Mouse (Mus musculus) MEL-GATA-1-ER (cell line): ENCODE data around the gene Gpcpd1.

ENCODE experiments used
- DNase-seq: peaks from one replicate; pipeline ENCODE4 v3.0.0-alpha.2; 2012; ENCODE audit warnings: low read depth; ENCODE audit errors: extremely low read depth

Gpcpd1 gene

GRCm38 (mm10) chr2:132518021-132518901 lies 69.3 kb downstream of the Gpcpd1 start:
- DNase-seq, result no peak

DNA sequence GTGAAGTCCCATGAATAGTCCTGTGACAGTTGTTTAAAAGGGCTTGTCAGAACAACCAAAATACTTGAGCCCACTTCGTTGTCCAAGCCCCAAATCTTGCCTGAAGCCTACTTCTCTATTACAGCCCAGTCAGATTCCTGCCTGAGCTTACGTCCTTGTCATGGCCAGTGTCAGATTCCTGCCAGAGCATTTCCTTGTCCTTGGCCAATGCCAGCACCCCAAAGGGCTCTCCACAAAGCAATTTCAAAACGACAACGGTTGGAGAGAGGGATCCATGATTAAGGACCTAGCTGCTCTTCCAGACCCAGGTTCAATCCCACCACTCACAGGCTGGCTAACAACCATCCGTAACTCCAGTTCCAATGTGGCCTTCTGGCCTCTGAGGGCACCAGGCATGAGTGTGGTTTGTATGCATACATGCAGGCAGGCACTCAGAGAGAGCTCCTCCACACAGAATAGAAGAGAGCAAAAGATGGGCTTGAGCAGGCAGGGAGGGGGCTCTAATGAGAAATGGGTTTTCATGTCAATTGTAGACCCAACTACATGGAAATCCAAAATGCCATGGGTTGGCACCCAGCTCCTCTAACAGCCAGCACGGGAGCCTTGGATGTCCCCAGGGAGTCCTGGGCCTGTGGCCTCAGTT lies 70.2 kb downstream of the Gpcpd1 start:
- DNase-seq, result no peak

GRCm38 (mm10) chr2:132516130-132517030 lies 71.1 kb downstream of the Gpcpd1 start:
- peak; percentile 54 for DNase-seq

- DNase-seq, result no peak
Measured at GRCm38 (mm10) chr2:132515607-132516006, 71.9 kb downstream of the Gpcpd1 start.

- no peak for DNase-seq
Measured at GRCm38 (mm10) chr2:132515076-132515475, 72.5 kb downstream of the Gpcpd1 start.

DNA sequence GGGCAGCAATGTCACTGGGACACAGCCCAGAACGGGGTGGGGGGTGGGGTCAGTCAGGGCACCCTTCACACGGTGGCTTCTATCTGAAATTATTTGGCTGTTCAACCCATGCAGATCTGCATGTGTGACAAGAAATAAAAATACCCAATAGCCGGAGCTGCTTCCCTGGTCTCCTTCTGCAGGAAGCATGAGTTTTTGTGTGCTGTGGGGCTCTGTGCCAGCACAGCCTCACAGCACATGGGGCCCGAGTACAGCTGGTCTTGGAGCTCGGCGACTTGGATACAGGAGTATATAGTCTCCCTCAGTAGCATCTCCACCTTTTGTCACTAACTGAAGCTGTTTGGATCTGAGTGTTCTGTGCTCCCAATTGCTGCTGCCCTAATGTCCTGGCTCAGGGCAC lies 73.2 kb downstream of the Gpcpd1 start:
- no peak for DNase-seq

- DNase-seq, result no peak
Measured at GRCm38 (mm10) chr2:132513371-132514181, 74.0 kb downstream of the Gpcpd1 start.

DNA sequence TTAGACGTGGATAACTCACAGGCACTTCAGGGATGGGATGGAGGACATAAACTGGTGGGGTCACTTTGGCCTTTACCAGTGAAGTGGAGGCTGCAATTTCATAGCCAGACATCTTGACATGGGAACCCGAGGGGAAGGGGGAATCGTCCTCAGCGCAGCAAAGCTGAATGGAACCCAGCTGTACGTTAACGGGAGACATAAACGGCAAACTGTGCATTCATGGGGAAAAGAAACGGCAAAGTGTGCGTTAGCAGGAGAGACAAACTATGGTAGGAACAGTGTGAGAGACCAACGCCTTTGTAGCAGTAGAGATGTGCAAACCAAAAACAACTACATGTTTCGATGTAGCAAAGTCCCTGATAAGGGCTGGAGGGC lies 74.6 kb downstream of the Gpcpd1 start:
- peak; percentile 9 for DNase-seq

DNA sequence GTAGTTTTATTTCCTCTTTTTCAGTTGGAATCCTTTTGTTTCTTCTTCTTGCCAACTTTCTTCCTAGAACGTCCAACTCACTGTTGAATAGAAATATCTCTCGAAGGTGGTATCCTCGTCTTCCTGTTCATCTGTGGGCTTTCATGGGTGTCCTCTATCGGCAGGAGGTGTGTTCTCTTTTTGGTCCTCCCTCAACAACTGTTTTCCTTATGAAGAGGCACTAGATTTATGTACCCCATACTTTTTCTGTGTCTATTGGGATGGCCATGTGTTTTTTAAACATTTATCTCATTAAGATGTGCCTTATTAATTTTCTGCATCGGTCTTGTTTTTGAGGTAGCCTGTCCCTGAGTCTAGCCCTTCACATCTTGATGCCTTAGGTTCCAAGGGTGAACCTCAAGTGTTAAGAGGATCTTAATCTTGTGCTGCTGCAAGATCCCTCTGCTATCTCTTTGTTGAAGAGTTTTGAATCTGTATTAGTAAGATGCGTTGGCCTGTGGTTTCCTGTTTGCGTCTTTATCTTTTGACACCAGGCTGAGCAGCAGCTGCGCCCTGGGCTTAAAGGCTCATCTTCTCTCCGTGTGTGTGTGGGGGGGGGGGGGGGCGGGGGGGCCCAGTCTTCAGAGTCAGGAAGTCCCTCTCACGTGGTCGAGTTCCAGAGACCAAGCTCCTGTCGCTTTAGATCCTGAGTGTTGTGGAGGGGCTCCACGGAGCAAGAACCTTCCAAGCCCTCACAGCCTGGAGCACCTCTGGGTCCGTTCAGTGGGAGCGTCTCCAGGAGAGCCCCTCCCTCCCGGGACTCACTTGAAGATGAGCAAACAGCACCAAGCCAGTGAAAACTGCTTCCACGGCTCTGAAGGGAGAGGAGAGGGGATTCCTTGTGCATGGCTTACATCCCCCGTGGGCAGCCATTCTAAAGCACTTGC lies 75.2 kb downstream of the Gpcpd1 start:
- peak; percentile 94 for DNase-seq

DNA sequence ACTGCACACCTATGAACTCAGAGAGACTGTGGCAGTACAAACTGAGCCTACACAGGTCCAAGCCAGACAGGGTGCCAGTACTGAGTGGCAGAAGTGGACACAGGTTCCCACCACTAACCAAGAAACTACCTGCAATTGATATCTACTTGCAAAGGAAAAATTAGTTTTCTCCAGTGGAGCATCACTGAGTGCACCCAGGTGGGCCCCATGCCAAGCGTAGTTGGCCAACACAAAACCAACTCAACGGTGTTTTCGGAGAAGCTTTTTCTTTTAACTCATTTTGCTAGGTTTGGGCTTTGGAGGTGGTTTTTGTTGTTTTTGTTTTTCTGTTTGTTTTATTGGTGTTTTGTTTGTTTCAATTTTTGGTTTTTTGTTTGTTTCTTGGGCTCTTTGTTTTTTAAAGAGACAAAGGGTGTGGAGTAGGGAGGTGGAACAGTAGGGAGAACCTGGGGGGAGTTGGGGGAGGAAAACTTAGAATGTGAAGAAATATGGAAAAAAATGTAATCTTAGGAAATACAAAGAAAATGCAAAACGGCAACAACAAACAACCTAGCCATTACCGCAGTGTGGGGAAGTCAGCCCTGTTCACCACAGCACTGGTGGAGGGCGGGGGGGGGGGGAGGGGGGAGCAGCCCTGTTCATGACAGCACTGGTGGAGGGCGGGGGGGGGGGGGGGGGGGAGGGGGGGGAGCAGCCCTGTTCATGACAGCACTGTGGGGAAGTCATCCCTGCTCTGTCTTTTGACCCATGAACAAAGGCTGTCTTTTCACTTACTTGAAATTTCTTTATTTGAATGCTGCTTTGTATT lies 76.3 kb downstream of the Gpcpd1 start:
- no peak for DNase-seq

- no peak for DNase-seq
Measured at GRCm38 (mm10) chr2:132509714-132510113, 77.8 kb downstream of the Gpcpd1 start.

DNA sequence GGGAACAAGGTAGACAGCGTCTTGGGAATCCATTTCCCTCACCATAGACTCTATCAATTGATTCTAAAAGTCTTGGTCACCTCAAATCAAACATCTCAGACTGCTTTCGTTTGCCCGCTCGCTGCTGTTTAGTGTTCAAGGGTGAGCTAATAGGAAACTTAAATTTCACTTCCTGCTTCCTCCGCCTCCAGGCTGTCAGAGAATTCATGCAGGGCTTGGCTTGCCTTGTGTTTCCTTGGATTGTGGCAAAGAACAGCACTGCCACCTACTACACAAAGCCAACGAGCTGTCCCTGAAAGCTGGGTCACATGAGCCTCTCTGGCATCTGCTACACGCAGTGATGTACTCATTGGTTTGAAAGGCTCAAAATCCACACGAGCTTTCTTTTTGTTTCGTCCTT lies 78.3 kb downstream of the Gpcpd1 start:
- DNase-seq, result no peak

DNA sequence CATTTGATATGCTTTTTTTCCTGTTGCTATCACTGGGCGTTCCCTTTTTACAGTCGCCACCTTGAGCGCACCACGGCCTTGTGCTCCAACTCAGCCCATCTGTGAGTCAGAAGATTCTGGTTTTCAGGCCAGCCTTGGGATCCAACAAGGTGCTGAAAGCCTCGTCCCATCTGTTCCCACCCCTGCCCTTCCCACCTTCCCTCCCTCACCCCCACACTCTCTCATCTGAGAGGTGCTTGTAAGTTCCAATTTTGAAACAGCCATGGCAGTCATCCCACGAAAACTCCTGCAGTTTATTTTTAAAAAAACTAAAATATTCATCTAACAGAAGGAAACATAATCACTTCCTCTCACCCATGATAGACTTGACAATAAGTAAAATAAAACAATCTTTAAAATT lies 80.0 kb downstream of the Gpcpd1 start:
- no peak for DNase-seq

DNA sequence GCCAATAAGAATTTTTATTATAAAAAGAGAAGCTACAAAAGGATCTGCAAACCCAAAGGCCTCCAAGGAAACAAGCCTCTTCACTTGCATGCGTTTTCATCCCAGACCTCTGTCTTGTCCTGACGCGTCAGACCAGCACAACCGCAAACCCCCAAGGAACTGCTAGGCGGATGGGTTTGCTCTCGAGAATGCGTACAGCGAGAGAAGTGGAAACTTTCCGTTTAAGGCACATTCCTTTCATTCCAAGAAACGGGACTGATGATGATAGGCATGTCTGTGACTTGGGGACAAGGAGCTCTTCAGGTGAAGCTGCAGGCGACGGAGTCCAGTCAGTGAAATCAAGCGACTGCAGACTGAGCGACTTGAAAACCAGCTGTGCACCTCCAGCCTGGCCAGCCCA lies 80.4 kb downstream of the Gpcpd1 start:
- DNase-seq, result no peak

DNA sequence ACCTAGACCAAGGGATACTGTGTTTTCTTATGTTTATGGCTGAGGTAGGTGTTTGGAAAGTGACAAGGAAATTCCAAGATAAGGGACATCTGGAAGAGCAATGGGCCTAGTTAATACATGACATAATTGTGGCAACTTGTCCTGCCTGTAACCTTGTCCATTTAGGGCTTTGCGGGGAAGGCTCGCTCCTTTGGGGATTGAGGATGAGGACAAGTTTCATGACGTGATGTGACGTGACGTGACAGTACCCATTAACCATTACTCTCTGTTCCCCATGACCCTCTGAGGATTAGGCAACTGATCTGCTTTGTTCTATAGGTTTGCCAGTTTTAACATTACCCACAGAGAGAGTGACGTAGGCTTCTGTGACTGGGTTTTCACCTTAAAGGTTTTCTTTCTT lies 81.7 kb downstream of the Gpcpd1 start:
- no peak for DNase-seq

DNA sequence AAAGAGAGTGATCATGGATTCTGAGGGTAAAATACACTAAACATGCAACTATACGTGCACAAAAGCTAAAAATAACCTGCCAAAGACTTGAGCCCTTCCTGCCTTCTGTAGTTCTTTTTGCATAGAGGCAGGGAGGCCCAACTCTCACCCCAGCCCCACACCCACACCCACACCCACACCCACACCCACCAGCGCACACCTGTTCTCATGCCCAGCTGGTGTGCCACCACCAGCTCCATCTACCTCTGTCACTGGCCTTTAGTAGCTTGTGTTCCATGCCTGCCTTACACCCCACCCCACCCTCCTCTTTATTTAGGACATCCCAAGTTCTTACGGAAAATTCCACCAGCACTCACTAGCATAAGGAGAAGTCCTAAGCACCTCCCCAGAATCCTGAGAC lies 89.2 kb downstream of the Gpcpd1 start:
- DNase-seq, result no peak

DNA sequence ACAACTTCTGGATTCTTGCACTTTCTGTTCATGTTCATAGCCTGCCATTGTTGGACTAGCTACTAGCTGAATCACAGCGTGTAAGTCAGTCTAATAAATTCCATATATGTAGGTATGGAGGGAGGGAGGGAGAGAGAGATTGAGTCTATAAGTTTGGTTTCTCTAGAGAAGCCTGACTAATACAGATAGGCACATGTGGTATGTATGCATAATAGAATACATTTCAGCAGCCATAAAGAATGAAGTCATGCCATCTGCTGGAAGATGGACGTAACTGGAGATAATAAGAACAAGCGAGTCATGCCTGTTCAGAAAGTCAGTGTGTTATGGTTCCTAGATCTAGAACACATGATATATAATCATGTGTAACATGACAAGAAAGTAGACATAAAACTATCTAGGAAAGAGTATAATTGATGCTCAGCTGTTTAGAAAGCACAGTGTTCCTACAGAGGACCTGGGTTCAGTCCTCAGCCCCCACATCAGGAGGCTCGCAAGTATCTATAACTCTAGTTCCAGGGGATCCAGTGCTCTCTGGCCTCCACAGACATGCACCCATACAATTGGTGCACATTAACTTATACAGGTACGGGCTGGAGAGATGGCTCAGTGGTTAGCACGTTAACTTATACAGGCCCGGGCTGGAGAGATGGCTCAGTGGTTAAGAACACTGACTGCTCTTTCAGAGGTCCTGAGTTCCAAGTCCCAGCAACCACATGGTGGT lies 90.0 kb downstream of the Gpcpd1 start:
- DNase-seq, result peak; percentile 51

DNA sequence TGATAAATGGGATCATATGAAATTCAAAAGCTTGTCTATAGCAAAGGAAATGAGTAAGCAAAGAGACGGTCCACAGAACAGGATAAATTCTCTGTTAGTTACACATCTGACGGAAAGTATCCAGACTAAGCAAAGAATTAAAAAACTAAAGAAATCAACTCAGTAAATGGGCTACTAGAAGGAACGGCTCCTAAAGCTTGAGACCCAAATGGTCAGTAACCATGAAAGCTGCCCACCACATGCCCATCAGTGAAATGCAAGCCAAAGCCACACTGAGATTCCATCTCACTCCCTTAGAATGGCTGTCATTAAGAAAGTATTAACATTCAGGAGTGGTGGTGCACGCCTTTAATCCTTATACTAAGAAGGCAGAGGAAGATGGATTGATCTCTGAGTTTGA lies 94.3 kb downstream of the Gpcpd1 start:
- no peak for DNase-seq
